Mouse (Mus musculus) embryonic facial prominence, embryonic 15.5 days (tissue): ENCODE results near the gene Wfdc3. TPM values are rescaled to one million over a fixed set of nuclear protein-coding genes. Genes with fewer than 3 reads are reported as not detected.
A peak's percentile ranks its signal among the peaks of the same experiment; 100 is the strongest.

Source experiments
- ATAC-seq: fragments of 200-750 bp; cut with Nextera tagmentation; 2 replicates; pipeline ENCODE4 v1.8.0; 2017; ENCODE audit warnings: low read depth, moderate TSS enrichment; ENCODE audit not compliant: insufficient number of reproducible peaks, low FRiP score, low TSS enrichment
- H3K27ac ChIP-seq: fragments of 300-500 bp; sonication (generic); replicated peaks from 2 replicates; pipeline ENCODE4 v1.5.1; 2015; ENCODE audit warnings: mild to moderate bottlenecking, inconsistent platforms
- H3K27me3 ChIP-seq: fragments of 300-500 bp; sonication (generic); 2 replicates; pipeline ENCODE4 v1.6.1; 2015; ENCODE audit warnings: inconsistent platforms
- H3K36me3 ChIP-seq: fragments of 300-500 bp; sonication (generic); 2 replicates; pipeline ENCODE4 v1.6.1; 2015; ENCODE audit warnings: mild to moderate bottlenecking, inconsistent platforms
- H3K4me1 ChIP-seq: fragments of 300-500 bp; sonication (generic); 2 replicates; pipeline ENCODE4 v1.6.1; 2015; ENCODE audit warnings: inconsistent platforms
- H3K4me2 ChIP-seq: fragments of 300-500 bp; sonication (generic); replicated peaks from 2 replicates; pipeline ENCODE4 v1.6.1; 2015; ENCODE audit warnings: mild to moderate bottlenecking, inconsistent platforms
- H3K4me3 ChIP-seq: fragments of 300-500 bp; sonication (generic); replicated peaks from 2 replicates; pipeline ENCODE4 v1.5.1; 2015; ENCODE audit warnings: mild to moderate bottlenecking, inconsistent platforms
- H3K9ac ChIP-seq: fragments of 300-500 bp; sonication (generic); 2 replicates; pipeline ENCODE4 v1.6.1; 2015; ENCODE audit warnings: inconsistent platforms
- H3K9me3 ChIP-seq: fragments of 300-500 bp; sonication (generic); replicated peaks from 2 replicates; pipeline ENCODE4 v1.6.1; 2016; ENCODE audit warnings: inconsistent platforms
- WGBS: fragments of 180-500 bp; shearing (Covaris S2); methylation state at CpG from one replicate; pipeline ENCODE4 v1.1.7; 2015; 5-methylcytosine and 5-hydroxymethylcytosine counted together
- polyA plus RNA-seq: library from polyadenylated mRNA; unstranded; fragments of >200 nt; fragmentation: Nextera tagmentation; extraction: Ambion mirVana; gene quantifications from 2 replicates; pipeline ENCODE4 v1.2.1, GENCODE M21; 2015

The Wfdc3 gene
- polyA plus RNA-seq, 1 experiment from 2014 or later, result 3.2 TPM

DNA sequence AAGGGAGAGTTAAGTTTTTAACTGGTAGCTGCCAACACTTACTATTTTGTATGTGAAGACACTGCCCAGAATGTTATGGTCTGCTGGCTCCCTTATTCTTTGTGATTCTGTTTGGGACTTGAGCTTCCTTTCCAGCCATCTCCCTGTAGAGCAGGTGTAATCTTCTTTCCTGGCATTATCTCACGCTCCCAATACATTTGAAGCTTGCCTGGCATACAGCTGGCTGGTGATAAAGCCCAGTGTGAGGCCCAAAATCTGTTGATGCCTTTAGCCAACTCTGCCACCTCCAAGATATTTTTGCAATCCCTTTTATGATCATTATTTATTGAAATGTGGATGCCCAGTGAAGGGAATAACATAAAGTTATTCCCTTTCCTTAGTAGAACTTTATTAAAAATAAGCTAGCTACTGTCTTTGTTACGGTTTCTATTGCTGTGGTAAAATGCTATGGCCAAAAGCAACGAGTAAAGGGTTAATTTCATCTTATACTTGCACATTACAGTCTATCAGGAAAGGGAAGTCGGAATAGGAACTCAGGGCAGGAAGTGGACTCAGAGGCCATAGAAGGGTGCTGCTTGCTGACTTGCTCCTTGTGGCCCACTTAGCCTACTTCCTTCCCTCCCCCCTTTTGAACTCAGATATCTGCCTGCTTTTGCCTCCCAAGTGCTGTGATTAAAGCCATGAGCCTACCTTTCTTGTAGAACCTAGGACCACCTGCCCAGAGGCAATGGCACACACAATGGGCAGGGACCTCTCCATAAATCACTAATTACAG, 14.5 kb upstream of the Wfdc3 start:
- no peak overlapping the region for H3K4me2 ChIP-seq
- 76% methylated on average over 4 of the region's 4 CpGs for WGBS
- no peaks in the 10 kb centered on the region for H3K9me3 ChIP-seq
- no peaks in the 10 kb centered on the region for H3K27me3 ChIP-seq
- no peak for ATAC-seq
- H3K4me1 ChIP-seq, result no peaks in the 10 kb centered on the region
- H3K4me3 ChIP-seq, result no peak overlapping the region
- H3K36me3 ChIP-seq, result peaks cover 92% of the 10 kb centered on the region
- H3K9ac ChIP-seq, result no peak overlapping the region
- H3K27ac ChIP-seq, result no peak overlapping the region

DNA sequence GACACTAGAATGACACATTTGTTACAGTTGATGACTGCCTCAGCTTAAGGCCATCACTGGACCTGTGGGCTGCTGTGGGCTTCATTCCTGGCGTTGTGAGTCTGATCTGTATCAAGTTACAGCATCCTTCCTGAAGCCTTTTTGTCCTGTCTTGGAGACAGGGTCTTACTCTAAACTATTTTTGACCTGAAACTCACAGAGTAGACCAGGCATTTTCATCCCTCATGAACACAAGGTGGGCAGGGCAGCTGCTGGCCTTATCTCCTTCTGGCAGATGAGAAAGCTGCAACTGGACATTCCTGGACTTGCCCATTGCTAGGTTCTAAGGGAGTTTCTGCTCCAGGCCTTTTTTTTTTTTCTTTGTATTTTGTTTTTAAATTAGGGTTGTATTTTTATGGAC, 13.0 kb upstream of the Wfdc3 start:
- H3K27me3 ChIP-seq, result no peaks in the 10 kb centered on the region
- WGBS, result 48% methylated on average over 1 of the region's 1 CpGs
- H3K4me3 ChIP-seq, result no peak overlapping the region
- peaks cover 99% of the 10 kb centered on the region for H3K36me3 ChIP-seq
- H3K9me3 ChIP-seq, result no peaks in the 10 kb centered on the region
- no peak for ATAC-seq
- no peak overlapping the region for H3K4me2 ChIP-seq
- no peak overlapping the region for H3K9ac ChIP-seq
- H3K4me1 ChIP-seq, result no peaks in the 10 kb centered on the region
- no peak overlapping the region for H3K27ac ChIP-seq

GRCm38 (mm10) chr2:164757841-164758240, 12.1 kb upstream of the Wfdc3 start:
- Histone ChIP-seq H3K27ac (no peak overlapping the region), H3K27me3 (no peaks in the 10 kb centered on the region), H3K9ac (no peak overlapping the region), H3K4me1 (no peaks in the 10 kb centered on the region), H3K4me3 (no peak overlapping the region), H3K4me2 (no peak overlapping the region), H3K36me3 (peaks cover 98% of the 10 kb centered on the region), H3K9me3 (no peaks in the 10 kb centered on the region)
- ATAC-seq, result no peak
- 89% methylated on average over 11 of the region's 11 CpGs for whole genome bisulfite sequencing

DNA sequence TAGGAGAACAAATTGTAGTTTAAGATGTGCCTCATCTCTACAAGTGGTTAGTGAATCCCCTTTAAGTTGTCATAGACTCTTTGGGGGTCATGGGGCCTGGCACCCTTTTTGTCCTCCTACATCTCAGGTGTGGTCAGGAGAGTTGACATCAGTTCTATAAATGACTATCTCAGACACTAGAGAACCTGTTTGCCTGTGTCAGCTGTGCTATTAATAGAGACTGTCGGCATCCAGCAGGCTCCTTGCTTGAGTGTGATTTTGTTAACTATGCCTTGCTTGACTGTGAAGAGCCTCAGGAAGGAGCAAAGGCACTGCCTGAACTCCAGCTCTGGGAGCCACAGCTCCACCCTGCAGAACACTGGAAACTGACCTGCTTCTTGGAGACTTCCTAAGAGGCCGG, 9.1 kb upstream of the Wfdc3 start:
- 89% methylated on average over 2 of the region's 2 CpGs for WGBS
- Histone ChIP-seq H3K27me3 (no peaks in the 10 kb centered on the region), H3K27ac (no peak overlapping the region), H3K9me3 (no peaks in the 10 kb centered on the region), H3K4me1 (no peaks in the 10 kb centered on the region), H3K4me3 (no peak overlapping the region), H3K4me2 (no peak overlapping the region), H3K9ac (no peak overlapping the region), H3K36me3 (peaks cover 95% of the 10 kb centered on the region)
- ATAC-seq, result no peak

GRCm38 (mm10) chr2:164754105-164754504, 8.4 kb upstream of the Wfdc3 start:
- Histone ChIP-seq H3K4me3 (no peak overlapping the region), H3K4me1 (no peaks in the 10 kb centered on the region), H3K9ac (no peak overlapping the region), H3K4me2 (no peak overlapping the region), H3K27ac (no peak overlapping the region), H3K36me3 (peaks cover 93% of the 10 kb centered on the region), H3K9me3 (no peaks in the 10 kb centered on the region), H3K27me3 (no peaks in the 10 kb centered on the region)
- 87% methylated on average over 11 of the region's 11 CpGs for WGBS
- ATAC-seq, result no peak

DNA sequence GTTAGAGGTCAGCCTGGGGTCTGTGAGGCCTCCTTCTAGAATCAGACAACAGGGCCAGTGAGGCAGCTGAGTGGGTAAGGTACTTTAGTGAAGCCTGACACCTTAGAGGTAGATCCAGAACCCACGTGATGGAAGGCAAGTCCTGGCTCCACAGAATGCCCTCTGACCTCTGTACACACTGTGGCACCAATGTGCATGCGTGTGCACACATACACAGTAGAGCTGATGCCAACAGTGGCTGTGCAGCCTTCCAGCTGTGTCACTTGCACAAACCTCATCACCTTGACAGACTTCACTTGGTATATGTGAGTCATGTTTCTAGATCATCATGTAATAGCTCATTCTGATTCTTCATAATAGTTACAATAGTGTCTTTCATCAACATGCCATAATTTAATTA, 6.7 kb upstream of the Wfdc3 start:
- no peaks in the 10 kb centered on the region for H3K9me3 ChIP-seq
- H3K4me3 ChIP-seq, result no peak overlapping the region
- no peak overlapping the region for H3K4me2 ChIP-seq
- WGBS, result 85% methylated on average over 2 of the region's 2 CpGs
- 0 out of 2 replicates have a peak, but pooled peaks cover 4% of the 10 kb centered on the region for H3K4me1 ChIP-seq
- no peaks in the 10 kb centered on the region for H3K27me3 ChIP-seq
- no peak overlapping the region for H3K27ac ChIP-seq
- ATAC-seq, result no peak
- H3K9ac ChIP-seq, result no peak overlapping the region
- H3K36me3 ChIP-seq, result peaks cover 92% of the 10 kb centered on the region

- Histone ChIP-seq H3K4me2 (no peak overlapping the region), H3K9me3 (no peaks in the 10 kb centered on the region), H3K9ac (no peak overlapping the region; the same call in 1 of the 2 replicates), H3K4me3 (no peak overlapping the region), H3K27me3 (no peaks in the 10 kb centered on the region), H3K36me3 (peaks cover 59% of the 10 kb centered on the region), H3K27ac (no peak overlapping the region), H3K4me1 (peaks cover 21% of the 10 kb centered on the region)
- WGBS, result 87% methylated on average over 6 of the region's 6 CpGs
- no peak for ATAC-seq
These were observed 3.3 kb upstream of the Wfdc3 start for GRCm38 (mm10) chr2:164748991-164749390.

DNA sequence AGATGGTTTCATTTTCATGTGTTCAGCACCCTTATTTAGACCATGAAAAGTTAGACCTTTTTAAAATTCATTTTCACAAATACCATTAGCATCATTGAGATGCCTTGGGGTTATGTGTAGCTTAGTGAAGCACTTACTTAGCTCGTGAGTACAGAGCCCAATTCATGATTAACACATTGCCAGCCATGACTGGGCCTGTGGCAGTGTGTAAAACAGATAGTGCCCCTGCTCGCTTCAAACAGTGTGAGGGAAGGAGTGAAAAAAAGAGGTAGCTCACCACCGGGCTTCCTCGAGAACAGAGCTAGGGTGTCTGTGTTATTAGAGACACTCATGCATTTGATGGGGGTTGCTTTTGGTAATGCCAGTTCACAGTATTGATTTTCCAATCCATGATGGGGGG, 2.5 kb upstream of the Wfdc3 start:
- H3K4me1 ChIP-seq, result peaks cover 21% of the 10 kb centered on the region
- ATAC-seq, result no peak
- no peak overlapping the region for H3K9ac ChIP-seq
- no peaks in the 10 kb centered on the region for H3K9me3 ChIP-seq
- peaks cover 52% of the 10 kb centered on the region for H3K36me3 ChIP-seq
- no peak overlapping the region for H3K27ac ChIP-seq
- no peaks in the 10 kb centered on the region for H3K27me3 ChIP-seq
- no peak overlapping the region for H3K4me2 ChIP-seq
- WGBS, result 76% methylated on average over 4 of the region's 4 CpGs
- no peak overlapping the region for H3K4me3 ChIP-seq

GRCm38 (mm10) chr2:164746693-164747092, 962 bp upstream of the Wfdc3 start:
- Histone ChIP-seq H3K27ac (no peak overlapping the region; the same call in 1 of the 2 replicates), H3K9me3 (no peaks in the 10 kb centered on the region), H3K27me3 (no peaks in the 10 kb centered on the region), H3K36me3 (peaks cover 39% of the 10 kb centered on the region), H3K4me1 (peaks cover 21% of the 10 kb centered on the region), H3K9ac (peak overlapping the region; percentile 88), H3K4me3 (peak overlapping the region; percentile 95), H3K4me2 (peak overlapping the region; percentile 78)
- ATAC-seq, result no peak
- 53% methylated on average over 8 of the region's 8 CpGs for WGBS

- ATAC-seq, result no peak
- H3K27ac ChIP-seq, result no peak overlapping the region
- peak overlapping the region; percentile 95 for H3K4me3 ChIP-seq
- H3K9ac ChIP-seq, result peak overlapping the region; percentile 88; the same call in 1 of the 2 replicates
- no peaks in the 10 kb centered on the region for H3K27me3 ChIP-seq
- peaks cover 22% of the 10 kb centered on the region for H3K36me3 ChIP-seq
- peak overlapping the region; percentile 78 for H3K4me2 ChIP-seq
- peaks cover 21% of the 10 kb centered on the region for H3K4me1 ChIP-seq
- 71% methylated on average over 13 of the region's 13 CpGs for WGBS
- no peaks in the 10 kb centered on the region for H3K9me3 ChIP-seq
These were observed 744 bp downstream of the Wfdc3 start for GRCm38 (mm10) chr2:164744987-164745386.

GRCm38 (mm10) chr2:164739876-164740275, 5.9 kb downstream of the Wfdc3 start:
- no peaks in the 10 kb centered on the region for H3K9me3 ChIP-seq
- no peak overlapping the region for H3K4me3 ChIP-seq
- H3K4me2 ChIP-seq, result no peak overlapping the region
- no peaks in the 10 kb centered on the region for H3K36me3 ChIP-seq
- 42% methylated on average over 7 of the region's 7 CpGs for WGBS
- no peak for ATAC-seq
- peaks cover 1% of the 10 kb centered on the region; the same call in 1 of the 2 replicates for H3K4me1 ChIP-seq
- no peak overlapping the region for H3K27ac ChIP-seq
- no peaks in the 10 kb centered on the region for H3K27me3 ChIP-seq
- no peak overlapping the region for H3K9ac ChIP-seq
